ENCODE assay signal across 19 mouse cellular contexts in genomic region chr17:27123103-27123502, GRCm38 (mm10). TPM values are rescaled to one million over a fixed set of nuclear protein-coding genes. Genes with fewer than 3 reads are reported as not detected.
"Had no signal": no experiment of that assay in that cellular context is flagged by ENCODE, and none has a peak within 500 bp of the region (broad histone marks: within the 10 kb centered on the region; RNA-seq: fewer than 3 reads in every experiment).

No protein-coding gene starts in this region.

- H3K4me3 ChIP-seq: lung, embryonic 15.5 days; midbrain, embryonic 10.5 days; midbrain, embryonic 12.5 days; myocyte; neural tube, embryonic 13.5 days; neural tube, embryonic 15.5 days had no signal

- DNase-seq: lung, adult 2 months; lung, postnatal 4 days; midbrain, embryonic 14.5 days; retina, postnatal 1 day; right cerebral cortex, adult 18-20 months; right cerebral cortex, postnatal 25 days; right cerebral cortex, postnatal 4 days; spleen, adult 18-20 months; thymus, adult 18-20 months; thymus, postnatal 14 days; thymus, postnatal 36 days had no signal

- H3K27ac ChIP-seq: lung, embryonic 15.5 days; midbrain, embryonic 12.5 days; neural tube, embryonic 13.5 days; neural tube, embryonic 15.5 days had no signal

RNA-seq across cellular contexts. Expression of gene Ip6k3, which starts 44.5 kb away (rescaled TPM):
- total RNA-seq: megakaryocyte-erythroid progenitor cell, adult 5-6 weeks had no signal
- polyA plus RNA-seq: midbrain, embryonic 10.5 days; small intestine, adult 2 months had no signal
